Mouse (Mus musculus) adrenal gland, postnatal 10 days (tissue): ENCODE data around the gene Ccdc97. TPM values are rescaled to one million over a fixed set of nuclear protein-coding genes. Genes with fewer than 3 reads are reported as not detected.

Experiments
- DNase-seq: peaks from one replicate; pipeline ENCODE4 v3.0.0; 2021; ENCODE audit warnings: mixed read lengths
- total RNA-seq, 2 experiments: library from RNA; stranded (reverse); gene quantifications; 2 replicates each; pipeline ENCODE4 v1.2.3; 2021

The Ccdc97 gene
- total RNA-seq, 2 experiments from 2014 or later, result 40.4 to 46.1 TPM

DNA sequence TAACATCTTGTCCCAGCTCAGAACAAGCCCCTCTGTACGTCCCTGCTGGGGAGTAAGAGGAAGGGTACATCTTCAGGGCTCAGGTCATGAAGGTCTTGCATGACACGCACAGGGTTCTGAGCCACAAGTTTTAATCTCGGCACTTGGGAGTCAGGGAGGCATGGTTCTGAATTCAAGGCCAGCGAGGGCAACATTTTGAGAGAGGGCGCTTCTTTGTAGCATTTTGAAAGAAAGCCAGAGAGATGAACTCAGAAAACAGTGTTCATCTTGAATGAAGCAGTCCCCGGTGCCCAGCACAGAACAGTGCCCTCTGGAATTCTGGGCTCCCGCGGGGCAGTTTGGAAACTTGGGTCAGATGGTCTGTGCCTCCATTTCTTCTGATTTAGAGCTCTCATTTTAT, 52.5 kb downstream of the Ccdc97 start:
- no peak for DNase-seq

Other genes starting within 250 kb of the Ccdc97 start
- gene Ceacam1, start 241.5 kb downstream of the Ccdc97 start, total RNA-seq, result 10 to 100 TPM; 16.0 to 21.7 TPM
- gene Ceacam2, start 179.2 kb downstream of the Ccdc97 start, total RNA-seq, result 1 to 10 TPM; 2.0 to 3.4 TPM
- gene Erich4, start 103.2 kb downstream of the Ccdc97 start, total RNA-seq, result not detected
- 10 to 100 TPM; 36.2 to 51.7 TPM for gene Dmac2, start 99.7 kb downstream of the Ccdc97 start, total RNA-seq
- 1 to 10 TPM; 4.0 TPM for gene B3gnt8, start 92.4 kb downstream of the Ccdc97 start, total RNA-seq
- 100 to 1,000 TPM; 251 to 252 TPM for gene Bckdha, start 60.1 kb downstream of the Ccdc97 start, total RNA-seq
- gene Exosc5, start 59.9 kb downstream of the Ccdc97 start, total RNA-seq, result 10 to 100 TPM; 45.3 to 50.6 TPM
- gene Tmem91, start 43.9 kb downstream of the Ccdc97 start, total RNA-seq, result 1 to 10 TPM in 1 of 2 experiments, under 1 TPM in 1; 0.90 to 1.9 TPM
- 10 to 100 TPM; 15.7 to 19.0 TPM for gene B9d2, start 38.3 kb downstream of the Ccdc97 start, total RNA-seq
- 10 to 100 TPM; 48.7 to 49.6 TPM for gene Tgfb1, start 32.1 kb downstream of the Ccdc97 start, total RNA-seq
- gene Hnrnpul1, start 35.7 kb upstream of the Ccdc97 start, total RNA-seq, result 100 to 1,000 TPM; 114 to 125 TPM
- gene Axl, start 69.6 kb upstream of the Ccdc97 start, total RNA-seq, result 10 to 100 TPM; 62.1 to 66.3 TPM
- 1 to 10 TPM; 3.2 to 3.9 TPM for gene Cyp2s1, start 97.8 kb upstream of the Ccdc97 start, total RNA-seq
- gene Cyp2b10, start 178.5 kb upstream of the Ccdc97 start, total RNA-seq, result 10 to 100 TPM in 1 of 2 experiments, 1 to 10 TPM in 1; 1.4 to 12.6 TPM